Mouse (Mus musculus) MEL (cell line): ENCODE measurements around the gene Nf1. TPM values are rescaled to one million over a fixed set of nuclear protein-coding genes. Genes with fewer than 3 reads are reported as not detected.

ENCODE experiments used
- DNase-seq: peaks from one replicate; pipeline ENCODE4 v3.0.0; 2011; ENCODE audit warnings: low read depth, low spot score
- H3K27ac ChIP-seq: 2 replicates; pipeline ENCODE4 v1.5.1; 2012; ENCODE audit warnings: low read depth, mild to moderate bottlenecking, control low read depth, low read length, moderate library complexity; ENCODE audit not compliant: control insufficient read depth
- H3K27me3 ChIP-seq, 2 experiments: fragments of 150-350 bp in 1 of 2; sonication (generic) in 1 of 2; 2 replicates each; pipeline ENCODE4 v1.6.1; 2012; ENCODE audit warnings: low read length in 2 of 2, mild to moderate bottlenecking in 2 of 2, improper control_type of control experiment in 1 of 2, moderate library complexity in 1 of 2; ENCODE audit not compliant: insufficient read depth in 2 of 2, control insufficient read depth in 1 of 2
- H3K36me3 ChIP-seq, 2 experiments: 2 replicates each; pipeline ENCODE4 v1.6.1; 2012 to 2014; ENCODE audit warnings: low read length in 2 of 2, improper control_type of control experiment in 1 of 2, inconsistent platforms in 1 of 2, mild to moderate bottlenecking in 1 of 2; ENCODE audit not compliant: insufficient read depth in 2 of 2, control insufficient read depth in 1 of 2
- H3K4me1 ChIP-seq, 2 experiments: fragments of 150-350 bp in 1 of 2; sonication (generic) in 1 of 2; 2 replicates each; pipeline ENCODE4 v1.6.1; 2012; ENCODE audit warnings: low read length in 2 of 2, improper control_type of control experiment in 1 of 2, mild to moderate bottlenecking in 1 of 2; ENCODE audit not compliant: insufficient read depth in 2 of 2, control insufficient read depth in 1 of 2
- H3K4me3 ChIP-seq, 2 experiments: fragments of 150-350 bp in 1 of 2; sonication (generic) in 1 of 2; 2 replicates each; pipeline ENCODE4 v1.5.1; 2012; ENCODE audit warnings: low read depth in 2 of 2, low read length in 2 of 2, mild to moderate bottlenecking in 2 of 2, moderate library complexity in 2 of 2, control low read depth in 1 of 2, improper control_type of control experiment in 1 of 2; ENCODE audit not compliant: control insufficient read depth in 1 of 2, insufficient read depth in 1 of 2
- H3K79me2 ChIP-seq: 2 replicates; pipeline ENCODE4 v1.6.1; 2012; ENCODE audit warnings: mild to moderate bottlenecking, low read length, moderate library complexity; ENCODE audit not compliant: control insufficient read depth, poor library complexity, insufficient read depth
- H3K9ac ChIP-seq: 2 replicates; pipeline ENCODE4 v1.6.1; 2012; ENCODE audit warnings: low read depth, mild to moderate bottlenecking, control low read depth, low read length, moderate library complexity; ENCODE audit not compliant: control insufficient read depth, poor library complexity, severe bottlenecking
- H3K9me3 ChIP-seq: fragments of 150-350 bp; sonication (generic); replicated peaks from 2 replicates; pipeline ENCODE4 v1.6.1; 2012; ENCODE audit warnings: mild to moderate bottlenecking, low read length, improper control_type of control experiment, moderate library complexity; ENCODE audit not compliant: insufficient read depth
- CHD2 ChIP-seq: IDR thresholded peaks from 2 replicates; pipeline ENCODE4 v1.6.1; 2011; ENCODE audit warnings: low read length, improper control_type of control experiment
- CTCF ChIP-seq, 3 experiments: IDR thresholded peaks in 2 of 3; conservative IDR thresholded peaks in 1 of 3; 2 replicates each; pipeline ENCODE4 v1.5.1; 2011 to 2012; ENCODE audit warnings: low read length in 3 of 3, low read depth in 2 of 3, mild to moderate bottlenecking in 2 of 3, improper control_type of control experiment in 1 of 3, inconsistent platforms in 1 of 3, mixed read lengths in 1 of 3, moderate library complexity in 1 of 3; ENCODE audit not compliant: control insufficient read depth in 1 of 3, insufficient read depth in 1 of 3, poor library complexity in 1 of 3, severe bottlenecking in 1 of 3
- E2F4 ChIP-seq: IDR thresholded peaks from 2 replicates; pipeline ENCODE4 v1.6.1; 2011; ENCODE audit warnings: low read depth, low read length, improper control_type of control experiment, borderline replicate concordance
- ETS1 ChIP-seq: IDR thresholded peaks from 2 replicates; pipeline ENCODE4 v1.6.1; 2012; ENCODE audit warnings: low read depth, mild to moderate bottlenecking, inconsistent platforms, low read length, improper control_type of control experiment, moderate library complexity
- GABPA ChIP-seq: IDR thresholded peaks from 2 replicates; pipeline ENCODE4 v1.6.1; 2012; ENCODE audit warnings: low read depth, mild to moderate bottlenecking, inconsistent platforms, low read length, improper control_type of control experiment, moderate library complexity
- JUND ChIP-seq: IDR thresholded peaks from 2 replicates; pipeline ENCODE4 v1.6.1; 2011; ENCODE audit warnings: low read depth, mild to moderate bottlenecking, improper control_type of control experiment, low read length
- KAT2A ChIP-seq: conservative IDR thresholded peaks from 2 replicates; pipeline ENCODE4 v1.6.1; 2012; ENCODE audit warnings: low read depth, low read length, improper control_type of control experiment, inconsistent platforms
- MAFK ChIP-seq: IDR thresholded peaks from 2 replicates; pipeline ENCODE4 v1.6.1; 2011; ENCODE audit warnings: low read depth, mild to moderate bottlenecking, low read length, improper control_type of control experiment, borderline replicate concordance
- MAX ChIP-seq: IDR thresholded peaks from 2 replicates; pipeline ENCODE4 v1.6.1; 2011; ENCODE audit warnings: low read length, improper control_type of control experiment
- MXI1 ChIP-seq: IDR thresholded peaks from 2 replicates; pipeline ENCODE4 v1.6.1; 2011; ENCODE audit warnings: mild to moderate bottlenecking, low read depth, low read length, improper control_type of control experiment
- MYB ChIP-seq: IDR thresholded peaks from 2 replicates; pipeline ENCODE4 v1.6.1; 2011; ENCODE audit warnings: mild to moderate bottlenecking, low read depth, low read length, improper control_type of control experiment
- MYC ChIP-seq: IDR thresholded peaks from 2 replicates; pipeline ENCODE4 v1.6.1; 2011; ENCODE audit warnings: low read depth, mild to moderate bottlenecking, low read length, improper control_type of control experiment, moderate library complexity
- NELFE ChIP-seq: IDR thresholded peaks from 2 replicates; pipeline ENCODE4 v1.6.1; 2011; ENCODE audit warnings: low read depth, low read length, improper control_type of control experiment
- NRF1 ChIP-seq: IDR thresholded peaks from 2 replicates; pipeline ENCODE4 v1.6.1; 2014; ENCODE audit warnings: low read depth, mild to moderate bottlenecking, inconsistent platforms, low read length, improper control_type of control experiment, moderate library complexity; ENCODE audit not compliant: poor library complexity, insufficient read depth, severe bottlenecking
- POLR2A ChIP-seq, 2 experiments: IDR thresholded peaks; 2 replicates each; pipeline ENCODE4 v1.6.1; 2011 to 2012; ENCODE audit warnings: low read length in 2 of 2, mild to moderate bottlenecking in 2 of 2, control low read depth in 1 of 2, improper control_type of control experiment in 1 of 2, low read depth in 1 of 2, moderate library complexity in 1 of 2; ENCODE audit not compliant: control insufficient read depth in 1 of 2, insufficient read depth in 1 of 2, poor library complexity in 1 of 2
- POLR2AphosphoS2 ChIP-seq: IDR thresholded peaks from 2 replicates; pipeline ENCODE4 v1.6.1; 2011; ENCODE audit warnings: low read length, improper control_type of control experiment
- RAD21 ChIP-seq: IDR thresholded peaks from 2 replicates; pipeline ENCODE4 v1.6.1; 2011; ENCODE audit warnings: mild to moderate bottlenecking, low read depth, low read length, improper control_type of control experiment
- RCOR1 ChIP-seq: IDR thresholded peaks from 2 replicates; pipeline ENCODE4 v1.6.1; 2012; ENCODE audit warnings: low read depth, mild to moderate bottlenecking, inconsistent platforms, low read length, improper control_type of control experiment
- SIN3A ChIP-seq: IDR thresholded peaks from 2 replicates; pipeline ENCODE4 v1.6.1; 2012; ENCODE audit warnings: low read length, improper control_type of control experiment, inconsistent platforms
- SMC3 ChIP-seq: IDR thresholded peaks from 2 replicates; pipeline ENCODE4 v1.6.1; 2011; ENCODE audit warnings: low read depth, low read length, improper control_type of control experiment
- TAL1 ChIP-seq: IDR thresholded peaks from 2 replicates; pipeline ENCODE4 v1.6.1; 2012; ENCODE audit warnings: mild to moderate bottlenecking, inconsistent platforms, low read length, moderate library complexity, mixed read lengths
- TCF12 ChIP-seq: IDR thresholded peaks from 2 replicates; pipeline ENCODE4 v1.6.1; 2014; ENCODE audit warnings: low read depth, mild to moderate bottlenecking, inconsistent platforms, low read length, improper control_type of control experiment, moderate library complexity
- USF1 ChIP-seq: IDR thresholded peaks from 2 replicates; pipeline ENCODE4 v1.6.1; 2014; ENCODE audit warnings: low read depth, mild to moderate bottlenecking, inconsistent platforms, low read length, improper control_type of control experiment, moderate library complexity
- USF2 ChIP-seq, 2 experiments: IDR thresholded peaks; 2 replicates each; pipeline ENCODE4 v1.6.1; 2011 to 2012; ENCODE audit warnings: improper control_type of control experiment in 2 of 2, low read length in 2 of 2, borderline replicate concordance in 1 of 2, inconsistent platforms in 1 of 2, low read depth in 1 of 2, mild to moderate bottlenecking in 1 of 2; ENCODE audit not compliant: insufficient read depth in 1 of 2
- ZC3H11A ChIP-seq: IDR thresholded peaks from 2 replicates; pipeline ENCODE4 v1.6.1; 2012; ENCODE audit warnings: low read depth, mild to moderate bottlenecking, inconsistent platforms, low read length, improper control_type of control experiment
- ZKSCAN1 ChIP-seq: IDR thresholded peaks from 2 replicates; pipeline ENCODE4 v1.6.1; 2012; ENCODE audit warnings: low read depth, mild to moderate bottlenecking, inconsistent platforms, low read length, improper control_type of control experiment, moderate library complexity
- ZMIZ1 ChIP-seq: IDR thresholded peaks from 2 replicates; pipeline ENCODE4 v1.6.1; 2012; ENCODE audit warnings: low read depth, mild to moderate bottlenecking, inconsistent platforms, low read length, improper control_type of control experiment, moderate library complexity
- ZNF384 ChIP-seq: IDR thresholded peaks from 2 replicates; pipeline ENCODE4 v1.6.1; 2012; ENCODE audit warnings: low read depth, mild to moderate bottlenecking, inconsistent platforms, low read length, improper control_type of control experiment
- polyA plus RNA-seq, 2 experiments: library from polyadenylated mRNA; stranded (reverse) in 1 of 2; unstranded in 1 of 2; fragments of >175 nt in 1 of 2; fragments of >200 nt in 1 of 2; gene quantifications; 2 replicates each; pipeline versions ENCODE4 v1.2.1 to v1.2.4; 2012; ENCODE audit warnings: low replicate concordance in 2 of 2, low read depth in 1 of 2; ENCODE audit not compliant: insufficient read length in 2 of 2, insufficient read depth in 1 of 2, missing spikeins in 1 of 2
- total RNA-seq: library from RNA; depleted of rRNA; stranded (reverse); fragments of 300-350 nt; gene quantifications from 2 replicates; pipeline ENCODE4 v1.2.3, GENCODE M21; 2012

Gene Nf1
- total and polyA plus RNA-seq, 3 experiments = 13.2 to 108 (median 20.3) TPM

DNA sequence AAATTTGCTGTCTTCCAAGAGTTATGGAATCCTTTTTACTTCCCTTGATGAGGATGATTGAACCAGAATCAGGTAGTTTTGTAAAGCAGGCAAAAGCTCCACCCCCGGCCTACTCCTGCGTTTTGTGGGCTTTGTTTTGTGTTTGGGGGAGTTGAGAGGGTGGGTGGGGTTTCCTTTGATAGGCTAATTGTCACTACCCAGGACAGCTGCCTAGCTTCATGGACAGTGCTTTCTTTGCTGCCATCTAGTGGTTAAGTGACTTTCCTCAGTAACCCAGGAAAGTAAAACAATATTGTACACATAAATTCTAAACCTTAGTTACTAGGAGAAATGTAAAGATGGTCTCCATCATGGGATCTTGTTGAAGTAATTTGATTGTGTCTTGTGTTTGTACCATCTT lies 88.1 kb downstream of the Nf1 start:
- Histone ChIP-seq H3K4me3 (no peak overlapping the region), H3K4me1 (no peaks in the 10 kb centered on the region), H3K36me3 (peaks cover 4 to 8% of the 10 kb centered on the region in 2 experiments), H3K9me3 (no peaks in the 10 kb centered on the region)
- TF ChIP-seq USF2 (IDR thresholded peaks at IDR 0.05; ENCODE audit: borderline replicate concordance in 1 of 2, insufficient read depth in 1 of 2, low read depth in 1 of 2, low read length in 2 of 2) (no peak), SMC3 (peak; percentile 74), TAL1 (no peak), SIN3A (peak; percentile 40; the same call in 1 of the 2 replicates), NRF1 (no peak), USF1 (no peak), MYB (no peak), CTCF (IDR thresholded peaks at IDR 0.05 in 2 of 3, conservative IDR thresholded peaks at IDR 0.05 in 1 of 3; ENCODE audit: control insufficient read depth in 1 of 3, insufficient read depth in 1 of 3, low read depth in 2 of 3, low read length in 3 of 3, poor library complexity in 1 of 3, severe bottlenecking in 1 of 3) (peak; percentile 53 to 81 (median 76)), POLR2AphosphoS2 (no peak), ETS1 (no peak), MXI1 (no peak), ZNF384 (no peak), ZKSCAN1 (no peak), NELFE (no peak), TCF12 (no peak), E2F4 (no peak), KAT2A (no peak), POLR2A (IDR thresholded peaks at IDR 0.05; ENCODE audit: control insufficient read depth in 1 of 2, insufficient read depth in 1 of 2, low read depth in 1 of 2, low read length in 2 of 2, poor library complexity in 1 of 2) (no peak), RCOR1 (no peak), CHD2 (no peak), ZMIZ1 (no peak), ZC3H11A (peak; percentile 51), GABPA (no peak), MYC (no peak), JUND (0 out of 2 replicates have a peak, but pooled peaks have one; percentile 32), MAFK (no peak), MAX (no peak), RAD21 (peak; percentile 72)
- TF ChIP-seq, all 39 proteins: peak for 6
- no peak overlapping the region for H3K27ac ChIP-seq
- H3K27me3 ChIP-seq = no peaks in the 10 kb centered on the region
- H3K79me2 ChIP-seq = no peaks in the 10 kb centered on the region
- no peak overlapping the region for H3K9ac ChIP-seq
- DNase-seq = peak; percentile 88
